Mouse (Mus musculus): Measurements from ENCODE around the gene Mrap2. TPM values are rescaled to one million over a fixed set of nuclear protein-coding genes. Genes with fewer than 3 reads are reported as not detected.

The Mrap2 gene
- total RNA-seq (2023) = not detected in 2 replicates

GRCm38 (mm10) chr9:87144106-87144505, at the start of gene Mrap2:
Gene Mrap2 (plus strand): TSS chr9:87144306.

Other genes with a start within 250 kb of the Mrap2 start
- not detected in 2 replicates for gene Ripply2, start 128.8 kb upstream of the Mrap2 start, total RNA-seq (2023)
- gene Cyb5r4, start 122.3 kb upstream of the Mrap2 start, total RNA-seq (2023) = 172 and 183 TPM in 2 replicates
- gene Cep162, start 111.2 kb downstream of the Mrap2 start, total RNA-seq (2023) = 3.4 and 3.7 TPM in 2 replicates

Data from neutrophil, adult 65 days (primary cell).